ENCODE assay signal across 15 mouse cellular contexts in the genomic region with DNA sequence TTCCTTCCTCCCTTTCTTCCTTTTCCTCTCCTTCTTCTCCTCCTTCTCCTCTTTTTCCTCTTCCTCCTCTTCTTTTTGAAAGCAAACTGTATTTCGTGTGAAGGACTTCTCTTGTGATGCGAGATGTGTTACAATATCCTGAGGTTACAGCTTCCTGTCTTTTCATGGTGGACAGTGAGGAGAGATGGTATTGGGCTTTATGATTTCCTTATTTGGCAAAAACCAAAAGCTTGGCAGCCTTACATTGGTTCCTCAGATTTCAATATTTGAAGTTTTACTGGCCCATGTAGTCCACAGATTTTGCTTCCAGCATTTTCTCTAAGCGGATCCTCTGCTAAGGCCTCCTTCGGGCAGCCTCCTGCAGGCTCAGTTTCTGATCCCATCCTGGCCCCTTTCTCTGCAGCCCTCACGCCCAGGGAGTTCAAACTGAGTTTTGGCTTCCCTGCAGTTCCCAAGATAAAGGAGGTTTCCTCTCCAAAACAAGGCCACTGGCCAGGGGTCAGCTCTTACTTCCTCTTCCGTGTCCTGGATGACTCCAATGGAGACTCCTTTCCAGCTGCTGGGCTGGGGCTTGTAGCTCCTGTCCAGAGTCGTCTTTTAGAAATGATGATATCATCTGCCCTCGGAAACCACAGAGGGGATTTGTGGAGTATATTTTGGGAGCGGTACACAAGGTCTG.
DNase-seq lines count a peak whose midpoint lies in the region; ATAC-seq and TF ChIP-seq lines count a peak whose summit lies in the region.
"Had no signal": no experiment of that assay in that cellular context is flagged by ENCODE, and none has a peak within 500 bp of the region (broad histone marks: within the 10 kb centered on the region; RNA-seq: fewer than 3 reads in every experiment).

No protein-coding gene starts in this region.

- peak overlapping the region; percentile 33; the same call in 1 of the 2 replicates for H3K27ac ChIP-seq in kidney, adult 2 months (ENCODE audit: insufficient read depth, low read depth, low read length)
- peak overlapping the region; percentile 58; the same call in 1 of the 2 replicates for H3K27ac ChIP-seq in embryonic facial prominence, embryonic 15.5 days (replicated peaks)
- peak overlapping the region; percentile 99 for H3K27ac ChIP-seq in heart, embryonic 13.5 days (replicated peaks)
- H3K27ac ChIP-seq in midbrain, postnatal 0 days (ENCODE audit: low read depth, low read length) = no peak overlapping the region
- H3K27ac ChIP-seq: left cerebral cortex, adult 2 months had no signal

- H3K9ac ChIP-seq in embryonic facial prominence, embryonic 15.5 days = no peak overlapping the region
- peak overlapping the region; percentile 50 for H3K9ac ChIP-seq in heart, embryonic 13.5 days
- no peak overlapping the region for H3K9ac ChIP-seq in midbrain, postnatal 0 days (replicated peaks; ENCODE audit: low read length, poor library complexity, severe bottlenecking)
- H3K9ac ChIP-seq: neural tube, embryonic 13.5 days had no signal

- H3K4me1 ChIP-seq in kidney, adult 2 months (ENCODE audit: control insufficient read depth, insufficient read depth, low read length) = peaks cover 31% of the 10 kb centered on the region
- H3K4me1 ChIP-seq in embryonic facial prominence, embryonic 15.5 days = peaks cover 50% of the 10 kb centered on the region
- peaks cover 76% of the 10 kb centered on the region for H3K4me1 ChIP-seq in heart, embryonic 13.5 days
- H3K4me1 ChIP-seq in midbrain, postnatal 0 days (ENCODE audit: insufficient read depth, low read length) = peaks cover 14% of the 10 kb centered on the region; the same call in 1 of the 2 replicates

- no peaks in the 10 kb centered on the region for H3K36me3 ChIP-seq in kidney, adult 2 months (ENCODE audit: control insufficient read depth, insufficient read depth, low read length)
- H3K36me3 ChIP-seq in embryonic facial prominence, embryonic 15.5 days = no peaks in the 10 kb centered on the region
- H3K36me3 ChIP-seq in heart, embryonic 13.5 days = no peaks in the 10 kb centered on the region
- H3K36me3 ChIP-seq in midbrain, postnatal 0 days (ENCODE audit: insufficient read depth, low read length) = no peaks in the 10 kb centered on the region; the same call in 1 of the 2 replicates
- H3K36me3 ChIP-seq: neural tube, embryonic 13.5 days had no signal

- TF ChIP-seq POLR2A in kidney, adult 2 months (IDR thresholded peaks at IDR 0.05; ENCODE audit: low read depth, low read length) = no peak

- WGBS in kidney, adult 2 months = 64% methylated on average over 9 of the region's 9 CpGs
- WGBS in embryonic facial prominence, embryonic 15.5 days = 53% methylated on average over 9 of the region's 9 CpGs
- WGBS in heart, embryonic 13.5 days = 38% methylated on average over 9 of the region's 9 CpGs
- 53% methylated on average over 9 of the region's 9 CpGs for WGBS in midbrain, postnatal 0 days

- no peak overlapping the region for H3K4me2 ChIP-seq in embryonic facial prominence, embryonic 15.5 days (replicated peaks)
- H3K4me2 ChIP-seq in heart, embryonic 13.5 days = no peak overlapping the region
- no peak overlapping the region for H3K4me2 ChIP-seq in midbrain, postnatal 0 days (ENCODE audit: low read depth, low read length, poor library complexity, severe bottlenecking)
- H3K4me2 ChIP-seq: neural tube, embryonic 13.5 days had no signal

- H3K4me3 ChIP-seq in kidney, adult 2 months (ENCODE audit: insufficient read depth, low read depth, low read length) = no peak overlapping the region
- no peak overlapping the region for H3K4me3 ChIP-seq in embryonic facial prominence, embryonic 15.5 days (replicated peaks)
- H3K4me3 ChIP-seq in heart, embryonic 13.5 days = no peak overlapping the region
- H3K4me3 ChIP-seq in midbrain, postnatal 0 days (ENCODE audit: low read depth, low read length) = no peak overlapping the region
- H3K4me3 ChIP-seq: left cerebral cortex, adult 2 months; neural tube, embryonic 13.5 days had no signal

- TF ChIP-seq CTCF in kidney, adult 2 months (conservative IDR thresholded peaks at IDR 0.05; ENCODE audit: insufficient read depth, insufficient read length, low read depth, low read length) = no peak
- no peak for TF ChIP-seq CTCF in midbrain, postnatal 0 days (IDR thresholded peaks at IDR 0.05)

- no peaks in the 10 kb centered on the region for H3K27me3 ChIP-seq in kidney, adult 2 months (replicated peaks; ENCODE audit: control insufficient read depth, insufficient read depth, low read length)
- no peaks in the 10 kb centered on the region for H3K27me3 ChIP-seq in embryonic facial prominence, embryonic 15.5 days
- no peaks in the 10 kb centered on the region for H3K27me3 ChIP-seq in heart, embryonic 13.5 days (replicated peaks)
- no peaks in the 10 kb centered on the region for H3K27me3 ChIP-seq in midbrain, postnatal 0 days (ENCODE audit: insufficient read depth, low read length)
- H3K27me3 ChIP-seq: neural tube, embryonic 13.5 days had no signal

- DNase-seq in kidney, adult 2 months = peak; percentile 70
- no peak for DNase-seq in kidney, adult 8-10 months
- DNase-seq in thymus, postnatal 14 days = no peak
- no peak for DNase-seq in midbrain, postnatal 0 days (ENCODE audit: low spot score)
- DNase-seq: cerebellum, adult 18-20 months; embryo, embryonic 11 days; lung, postnatal 10 days; midbrain, embryonic 14.5 days had no signal

- no peaks in the 10 kb centered on the region for H3K9me3 ChIP-seq in embryonic facial prominence, embryonic 15.5 days (replicated peaks)
- no peaks in the 10 kb centered on the region for H3K9me3 ChIP-seq in heart, embryonic 13.5 days
- no peaks in the 10 kb centered on the region for H3K9me3 ChIP-seq in midbrain, postnatal 0 days (ENCODE audit: low read length)
- H3K9me3 ChIP-seq: neural tube, embryonic 13.5 days had no signal

- ATAC-seq in embryonic facial prominence, embryonic 15.5 days (ENCODE audit: insufficient number of reproducible peaks, low FRiP score, low TSS enrichment, low read depth) = no peak
- ATAC-seq in heart, embryonic 13.5 days (ENCODE audit: extremely low read depth, insufficient number of reproducible peaks, low FRiP score, low TSS enrichment) = no peak
- peak; percentile 21; the same call in 1 of the 2 replicates for ATAC-seq in megakaryocyte, adult 5-6 weeks (ENCODE audit: poor library complexity, severe bottlenecking)
- no peak for ATAC-seq in midbrain, postnatal 0 days (ENCODE audit: low FRiP score)
- ATAC-seq: forebrain, embryonic 14.5 days; intestine, embryonic 16.5 days had no signal
